Mouse (Mus musculus) liver, embryonic 14.5 days (tissue): ENCODE results near the gene Tnrc18.

Source experiments
- CTCF ChIP-seq: IDR thresholded peaks from 2 replicates; pipeline ENCODE4 v1.5.1; 2016; ENCODE audit warnings: antibody characterized with exemption, low read depth, control low read depth
- EP300 ChIP-seq: IDR thresholded peaks from 2 replicates; pipeline ENCODE4 v1.6.1; 2016; ENCODE audit warnings: antibody characterized with exemption, low read depth

DNA sequence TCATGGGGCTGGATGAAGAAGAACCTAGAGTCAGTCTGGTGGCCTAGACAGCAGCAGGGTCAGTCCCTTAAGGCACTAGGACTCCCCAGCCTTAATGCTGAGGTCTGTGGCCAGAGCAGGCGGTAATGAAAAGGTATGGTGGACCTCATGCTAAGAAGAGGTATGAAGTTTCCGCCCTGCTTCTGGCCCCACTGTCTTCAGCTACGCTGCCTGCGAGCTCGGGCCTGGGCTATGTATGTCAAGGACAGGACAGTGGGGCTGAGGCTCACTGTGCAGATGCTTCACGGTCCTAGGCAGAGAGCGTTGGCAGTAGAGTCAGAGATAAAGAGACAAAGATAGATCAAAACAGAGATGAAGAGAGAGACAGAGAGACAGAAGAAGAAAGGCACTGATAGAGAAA, 31.4 kb upstream of the Tnrc18 start:
- TF ChIP-seq CTCF (no peak), EP300 (no peak)
